Mouse (Mus musculus): ENCODE data around the gene Kcnd1.
A peak's percentile ranks its signal among the peaks of the same experiment; 100 is the strongest.
"Not testable (repeated sequence)": the region's sequence is repeated elsewhere in the genome, so short reads cannot be mapped to it uniquely, and the experiment has no call there.

Gene Kcnd1

DNA sequence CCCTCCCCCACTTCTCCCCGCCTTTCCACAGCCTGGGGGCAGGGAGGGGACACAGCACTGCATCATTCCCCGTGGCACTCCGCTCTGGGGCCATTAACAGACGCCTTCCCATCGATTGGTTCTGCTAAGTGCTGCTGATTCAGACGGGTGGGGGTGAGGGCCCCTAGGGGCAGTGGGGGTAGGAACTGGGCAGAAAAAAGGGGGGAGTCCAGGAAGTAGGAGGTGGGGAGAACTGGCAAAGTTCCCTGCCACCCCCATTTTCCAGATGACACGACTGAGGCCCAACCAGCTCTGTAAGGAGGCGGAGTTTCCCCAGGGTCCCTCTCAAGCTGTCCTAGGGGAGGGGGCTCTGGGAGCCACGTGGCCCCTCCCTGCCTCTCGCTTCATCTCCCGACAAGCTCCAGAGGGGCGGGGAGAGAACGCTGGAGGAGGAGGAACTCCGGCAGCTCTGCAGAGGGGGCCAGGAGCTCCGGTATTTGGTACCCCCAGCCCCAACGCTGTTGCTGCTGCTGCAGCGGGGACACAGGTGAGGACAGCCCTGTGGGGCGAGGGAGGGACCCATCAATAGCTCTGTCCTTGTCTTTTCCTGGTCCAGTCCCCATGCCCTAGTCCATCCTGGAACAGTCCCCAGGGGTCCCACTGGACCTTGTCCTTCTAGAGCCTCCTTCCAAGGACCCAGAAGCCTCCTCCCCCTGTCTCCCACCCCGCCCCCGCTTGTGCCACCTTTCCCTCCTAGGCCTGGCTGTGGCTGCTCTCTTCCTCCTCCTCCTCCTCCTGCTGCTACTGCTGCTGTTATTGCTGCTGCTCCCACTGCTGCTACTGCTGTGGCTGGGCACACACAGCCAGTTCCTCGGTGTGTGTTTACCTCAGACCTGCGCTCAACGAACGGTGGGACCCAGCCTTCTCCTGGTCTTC, at the start of gene Kcnd1:
Gene Kcnd1 (plus strand): TSS at position 425 of the 915 bp plus-strand sequence.
- DNase-seq = no peak

DNA sequence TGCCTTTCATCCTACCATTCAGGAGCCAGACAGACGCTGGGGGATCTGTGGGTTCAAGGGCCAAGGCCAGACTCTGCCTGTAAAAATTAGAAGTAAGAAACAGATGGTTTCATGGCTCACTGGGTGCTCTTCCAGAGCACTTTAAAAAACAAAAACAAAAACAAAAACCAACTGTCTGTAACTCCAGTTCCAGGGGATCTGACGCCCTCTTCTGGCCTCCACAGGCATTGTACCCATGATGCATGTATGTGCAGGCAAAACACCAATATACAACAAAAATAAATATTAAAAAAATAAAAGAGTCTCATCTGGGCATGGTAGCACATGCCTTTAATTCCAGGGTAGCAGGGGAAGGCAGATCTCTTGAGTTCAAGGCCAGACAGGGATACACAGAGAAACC, 49.3 kb upstream of the Kcnd1 start:
- DNase-seq = no peak

DNA sequence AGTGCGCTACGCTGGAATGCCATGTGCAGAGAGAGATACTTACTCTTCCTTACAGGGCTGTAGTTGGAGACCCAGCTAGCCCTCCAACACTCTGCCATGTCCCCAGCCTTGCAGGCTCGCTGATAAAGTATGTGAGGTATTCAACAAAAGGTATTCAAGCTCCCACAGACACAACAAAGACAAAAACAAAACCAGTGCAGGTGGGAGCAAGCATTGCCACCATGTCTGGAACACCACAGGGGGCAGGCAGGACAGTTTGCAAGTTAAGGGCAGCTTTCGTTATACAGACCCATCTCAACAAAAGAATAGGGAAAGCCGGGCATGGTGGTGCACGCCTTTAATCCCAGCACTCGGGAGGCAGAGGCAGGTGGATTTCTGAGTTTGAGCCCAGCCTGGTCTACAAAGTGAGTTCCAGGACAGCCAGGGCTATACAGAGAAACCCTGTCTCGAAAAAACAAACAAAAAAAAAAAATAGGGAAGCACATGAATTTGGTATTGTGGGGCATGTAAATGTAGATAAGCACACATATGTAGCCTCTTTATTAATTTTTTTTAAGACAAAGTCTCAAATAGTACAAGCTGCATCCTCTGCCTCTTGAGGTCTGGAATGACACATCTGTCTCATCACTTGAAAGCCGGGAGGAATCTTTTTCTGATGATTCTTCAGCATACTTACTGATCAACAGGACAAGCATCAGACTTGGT, 46.4 kb upstream of the Kcnd1 start:
- no peak for DNase-seq

DNA sequence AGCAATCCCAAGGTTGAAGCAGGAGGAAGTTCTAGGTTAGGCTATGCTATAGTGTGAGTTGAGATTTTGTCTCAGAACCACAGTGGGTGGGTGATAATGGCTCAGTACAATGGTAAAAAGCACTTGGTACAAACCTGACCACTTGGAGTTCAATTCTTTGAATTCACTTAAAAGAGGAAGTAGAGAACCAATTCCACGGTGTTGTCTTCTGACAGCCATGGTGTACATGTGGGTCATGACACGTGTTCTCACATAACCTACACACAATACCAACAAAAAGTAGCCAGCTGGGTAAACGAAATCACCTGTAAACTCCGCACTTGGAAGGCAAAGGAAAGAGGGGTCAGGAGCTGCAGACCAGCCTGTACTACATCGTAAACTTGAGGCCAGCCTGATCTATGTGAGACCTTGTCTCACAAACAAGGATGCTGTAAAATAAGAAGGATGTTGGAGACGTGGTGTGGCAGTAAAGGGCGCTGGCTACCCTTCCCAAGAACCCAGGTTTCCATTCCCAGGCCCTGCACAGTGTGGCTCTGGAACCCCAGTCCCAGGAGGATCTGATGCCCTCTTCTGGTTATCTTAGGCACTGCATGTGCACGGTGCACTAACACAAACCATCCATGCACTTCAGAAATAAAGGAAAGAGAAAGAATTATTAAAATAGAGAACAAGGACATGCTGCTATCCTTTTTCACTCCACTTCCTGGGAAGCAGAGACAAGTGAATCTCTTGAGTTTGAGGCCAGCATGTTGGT, 45.6 kb upstream of the Kcnd1 start:
- peak; percentile 24 for DNase-seq

DNA sequence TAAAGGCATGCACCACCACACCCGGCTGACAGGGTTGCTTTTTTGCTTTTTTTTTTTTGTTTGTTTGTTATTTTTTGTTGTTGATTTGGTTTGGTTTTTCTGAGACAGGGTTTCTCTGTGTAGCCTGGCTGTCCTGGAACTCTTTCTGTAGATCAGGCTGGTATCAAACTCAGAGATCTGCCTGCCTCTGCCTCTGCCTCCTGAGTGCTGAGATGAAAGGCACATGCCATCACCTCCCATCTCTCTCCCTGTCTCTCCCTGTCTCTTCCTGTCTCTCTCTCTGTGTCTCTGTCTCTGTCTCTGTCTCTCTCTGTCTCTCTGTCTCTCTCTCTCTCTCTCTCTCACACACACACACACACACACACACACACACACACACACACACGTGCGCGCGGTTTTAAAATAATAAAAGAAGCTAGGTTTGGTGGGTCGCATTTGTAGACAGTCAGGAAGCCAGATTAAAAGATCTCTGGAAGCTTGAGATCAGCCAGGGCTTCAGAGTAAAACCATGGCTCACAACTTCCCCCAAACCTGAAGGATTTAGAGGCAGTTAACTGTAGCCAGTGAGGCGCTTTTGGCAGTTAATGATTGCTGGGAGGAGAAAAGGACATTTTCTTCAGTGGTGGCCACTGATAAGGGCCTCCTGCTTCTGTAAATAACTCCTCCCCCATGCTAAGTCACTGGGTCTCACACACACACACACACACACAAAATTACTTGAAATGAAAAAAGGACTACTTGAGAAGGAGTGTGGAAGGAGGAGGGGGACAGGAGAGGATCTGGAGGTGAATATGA, 43.4 kb upstream of the Kcnd1 start:
- DNase-seq = no peak

DNA sequence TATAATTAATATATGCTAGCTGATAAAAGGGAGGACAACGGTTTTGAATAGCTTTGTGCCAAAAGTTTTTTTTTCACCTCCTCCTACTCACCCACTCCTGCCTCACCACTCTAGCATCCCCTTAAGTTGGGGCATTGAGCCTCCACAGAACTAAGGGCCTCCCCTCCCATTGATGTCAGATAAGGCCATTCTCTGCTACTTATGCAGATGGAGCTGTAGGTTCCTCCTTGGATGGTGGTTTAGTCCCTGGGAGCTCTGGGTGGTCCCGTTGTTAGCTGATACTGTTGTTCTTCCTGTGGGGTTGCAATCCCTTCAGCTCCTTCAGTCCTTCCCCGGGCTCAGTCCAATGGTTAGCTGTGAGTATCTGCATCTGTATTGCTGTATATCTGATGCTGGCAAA, 42.8 kb upstream of the Kcnd1 start:
- no peak for DNase-seq

DNA sequence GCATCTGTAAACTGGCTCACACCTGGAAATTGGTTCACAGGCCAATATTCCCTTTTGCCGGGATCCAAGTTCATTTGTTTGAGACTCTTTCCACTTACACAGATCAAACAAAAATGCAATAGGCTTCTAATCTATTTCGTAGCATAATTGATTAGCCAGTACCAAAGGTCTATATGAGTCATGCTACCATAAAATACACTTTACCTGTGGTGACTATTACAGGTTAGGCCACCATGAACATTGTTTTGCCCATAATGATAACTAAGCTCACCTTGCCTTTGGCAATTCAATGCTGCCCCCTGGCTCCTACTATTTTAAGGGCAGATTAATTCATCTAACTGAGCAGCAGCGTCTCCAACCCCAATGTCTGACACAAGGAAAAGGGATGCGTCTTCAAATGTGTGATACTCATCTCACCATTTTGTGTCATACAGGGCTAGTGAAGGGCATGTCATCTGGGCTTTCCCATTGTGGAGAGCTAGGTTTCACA, 39.4 kb upstream of the Kcnd1 start:
- no peak for DNase-seq

DNA sequence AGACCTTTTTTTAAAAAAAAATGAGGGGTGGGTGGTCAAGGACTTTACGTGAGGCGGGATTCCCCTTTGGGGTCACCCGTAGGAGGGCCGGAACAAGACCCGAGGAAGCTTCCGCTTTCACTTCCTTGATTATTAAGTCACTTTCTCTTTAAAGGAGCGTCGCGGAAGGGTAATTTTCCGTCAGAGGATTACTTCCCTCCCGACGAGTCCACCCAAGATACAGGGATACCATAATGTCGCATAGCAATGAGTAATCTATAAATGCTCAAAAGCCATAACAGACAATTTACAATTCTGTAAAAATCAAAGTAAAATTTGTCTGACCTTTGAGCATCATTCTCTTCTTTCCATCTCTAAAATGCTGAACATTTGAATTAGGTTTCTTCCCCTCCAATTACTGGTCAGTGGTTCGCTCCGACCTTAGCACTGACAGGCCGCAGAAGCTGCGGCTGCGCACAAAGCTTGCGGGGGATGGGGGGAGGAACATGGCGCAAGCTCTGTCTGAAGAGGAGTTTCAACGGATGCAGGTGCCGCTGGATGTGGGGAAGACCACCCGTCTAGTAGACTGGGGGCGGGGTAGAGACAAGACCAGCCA, 32.5 kb upstream of the Kcnd1 start, which contains the start of gene Gripap1:
Gene Gripap1 (plus strand): TSS at position 224 of the 595 bp plus-strand sequence.
- peak; percentile 71 for DNase-seq

DNA sequence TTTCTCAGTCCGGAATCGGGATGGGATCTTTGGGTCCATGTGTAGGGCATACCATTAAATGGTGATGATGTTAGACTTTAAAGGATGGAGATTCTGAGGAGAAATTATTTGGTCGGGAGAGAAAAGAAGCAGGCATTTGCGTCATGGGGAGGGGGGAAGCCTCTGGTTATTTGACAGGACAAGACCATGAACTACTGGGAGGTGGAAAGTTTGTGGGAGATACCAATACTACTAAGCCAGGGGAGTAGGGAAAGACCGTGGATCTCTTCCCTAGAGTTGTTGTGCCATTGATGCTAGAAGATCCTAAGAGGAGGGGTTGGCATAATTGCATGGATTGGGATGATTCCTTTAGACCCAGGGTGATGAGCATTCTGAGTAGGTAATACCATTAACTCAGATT, 31.8 kb upstream of the Kcnd1 start:
- DNase-seq = no peak

DNA sequence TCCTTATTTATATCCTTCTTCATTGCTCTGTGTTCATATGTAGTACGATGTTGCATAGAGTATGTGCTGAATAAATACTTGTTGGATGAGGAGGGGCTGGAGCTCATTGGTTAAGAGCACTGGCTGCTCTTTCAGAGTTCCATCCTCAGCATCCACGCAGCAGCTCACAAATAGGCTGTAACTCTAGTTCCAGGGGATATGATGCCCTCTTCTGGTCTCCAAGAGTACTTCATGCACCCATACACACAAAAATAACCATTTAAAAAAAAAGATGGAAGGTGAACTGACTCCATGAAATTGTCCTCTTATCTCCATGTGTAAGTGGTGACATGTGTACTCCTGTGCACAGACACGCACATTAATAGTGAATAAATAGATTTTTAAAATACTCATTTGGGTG, 28.7 kb upstream of the Kcnd1 start:
- no peak for DNase-seq

DNA sequence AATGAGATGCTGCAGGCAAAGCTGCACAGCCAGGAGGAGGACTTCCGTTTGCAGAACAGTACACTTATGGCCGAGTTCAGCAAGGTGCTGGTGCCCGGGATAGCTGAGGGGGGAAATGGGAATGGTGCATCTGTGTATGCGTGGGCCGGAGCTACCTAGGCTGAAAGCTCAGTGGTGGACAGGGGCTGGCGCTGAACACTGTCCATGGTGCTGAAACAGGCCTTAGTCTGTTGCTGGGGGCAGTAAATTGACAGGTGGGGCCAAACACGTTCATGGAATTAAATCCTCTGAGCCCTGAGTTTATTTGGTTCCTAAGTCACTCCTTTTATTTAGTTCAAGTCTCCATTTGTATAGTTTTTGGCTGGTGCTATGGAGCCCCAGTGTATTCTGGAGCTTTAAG, 27.1 kb upstream of the Kcnd1 start:
- DNase-seq = no peak

DNA sequence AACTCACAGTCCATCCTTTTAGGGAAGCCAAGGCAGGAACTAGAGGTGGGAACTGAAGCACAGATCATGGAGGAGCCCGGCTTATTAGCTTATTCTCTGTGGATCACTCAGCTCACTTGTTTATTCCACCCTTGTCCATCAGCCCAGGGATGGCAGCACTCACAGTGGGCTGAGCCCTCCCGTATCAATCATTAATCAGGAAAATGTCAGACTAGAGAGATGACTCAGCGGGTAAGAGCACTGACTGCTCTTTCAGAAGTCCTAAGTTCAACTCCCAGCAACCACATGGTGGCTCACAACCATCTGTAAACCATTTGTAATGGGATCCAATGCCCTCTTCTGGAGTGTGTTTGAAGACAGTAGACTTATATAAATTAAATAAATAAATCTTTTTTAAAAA, 24.8 kb upstream of the Kcnd1 start:
- DNase-seq = peak; percentile 63

DNA sequence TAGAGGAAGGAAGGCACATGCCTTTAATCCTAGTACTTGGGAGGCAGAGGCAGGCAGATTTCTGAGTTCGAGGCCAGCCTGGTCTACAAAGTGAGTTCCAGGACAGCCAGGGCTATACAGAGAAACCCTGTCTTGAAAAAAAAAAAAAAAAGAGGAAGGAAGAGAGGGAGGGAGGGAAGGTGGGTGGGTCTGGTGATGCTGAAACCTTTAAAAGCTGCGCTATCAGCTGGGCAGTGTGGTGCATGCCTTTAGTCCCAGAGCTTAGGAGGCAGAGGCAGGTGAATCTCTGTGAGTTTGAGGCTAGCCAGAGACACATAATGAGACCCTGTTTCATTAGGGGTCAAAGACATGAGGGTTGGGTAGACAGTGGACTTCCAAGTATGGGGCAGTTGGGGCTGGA, 19.9 kb upstream of the Kcnd1 start:
- DNase-seq = not testable (repeated sequence)

DNA sequence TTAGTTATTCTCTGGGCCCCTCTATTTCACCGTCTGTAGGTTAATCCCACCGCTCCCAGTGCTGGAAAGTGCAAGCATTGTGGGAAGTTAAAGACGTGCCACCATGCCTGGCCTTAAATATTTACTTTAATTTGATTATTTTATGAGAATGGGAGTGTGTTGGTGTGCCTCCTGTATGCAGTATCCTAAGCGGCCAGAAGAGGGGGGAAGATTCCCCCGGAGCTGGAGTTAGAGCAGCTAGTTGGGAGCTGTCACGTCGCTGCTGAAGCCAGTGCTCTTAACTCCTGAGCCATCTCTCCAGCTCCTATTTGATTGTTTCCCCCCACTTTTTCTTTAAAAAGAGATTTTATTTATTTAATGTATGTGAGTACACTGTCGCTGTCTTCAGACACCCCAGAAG, 7.1 kb upstream of the Kcnd1 start:
- not testable (repeated sequence) for DNase-seq

DNA sequence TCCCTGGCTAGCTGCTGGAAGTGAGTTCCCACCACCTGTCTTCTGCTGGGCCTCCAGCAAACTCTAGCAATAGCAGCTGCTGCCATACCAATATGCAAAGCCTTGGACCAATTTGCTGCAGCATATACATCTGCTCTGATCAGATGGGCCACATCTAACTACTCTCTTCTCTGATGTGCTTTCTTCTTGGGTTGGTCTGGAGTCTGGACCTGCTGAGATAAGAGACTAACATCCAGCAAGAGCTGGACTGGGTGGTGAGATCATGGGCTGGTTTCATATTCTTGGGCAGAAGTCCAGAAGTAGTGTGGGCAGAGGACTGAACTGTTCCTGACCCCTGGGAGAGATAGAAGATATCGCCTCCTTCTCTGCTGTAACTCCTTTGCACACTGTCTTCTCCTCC, 15.1 kb downstream of the Kcnd1 start:
- no peak for DNase-seq

DNA sequence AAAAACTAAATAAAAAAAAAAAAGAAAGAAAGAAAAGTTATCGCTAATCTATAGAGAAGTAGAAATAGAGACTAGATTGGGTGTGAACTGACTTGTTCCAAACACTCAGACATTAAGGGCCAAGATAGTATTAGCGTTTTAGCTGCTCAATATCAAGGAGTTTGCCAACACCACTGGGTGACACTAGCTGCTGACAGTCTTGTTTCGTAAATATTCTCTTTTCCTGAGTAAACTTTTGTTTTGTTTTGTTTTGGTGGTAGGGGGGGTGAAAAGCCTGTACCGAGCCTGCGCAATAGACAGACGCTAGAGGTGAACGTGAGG, 18.7 kb downstream of the Kcnd1 start:
- no peak for DNase-seq

DNA sequence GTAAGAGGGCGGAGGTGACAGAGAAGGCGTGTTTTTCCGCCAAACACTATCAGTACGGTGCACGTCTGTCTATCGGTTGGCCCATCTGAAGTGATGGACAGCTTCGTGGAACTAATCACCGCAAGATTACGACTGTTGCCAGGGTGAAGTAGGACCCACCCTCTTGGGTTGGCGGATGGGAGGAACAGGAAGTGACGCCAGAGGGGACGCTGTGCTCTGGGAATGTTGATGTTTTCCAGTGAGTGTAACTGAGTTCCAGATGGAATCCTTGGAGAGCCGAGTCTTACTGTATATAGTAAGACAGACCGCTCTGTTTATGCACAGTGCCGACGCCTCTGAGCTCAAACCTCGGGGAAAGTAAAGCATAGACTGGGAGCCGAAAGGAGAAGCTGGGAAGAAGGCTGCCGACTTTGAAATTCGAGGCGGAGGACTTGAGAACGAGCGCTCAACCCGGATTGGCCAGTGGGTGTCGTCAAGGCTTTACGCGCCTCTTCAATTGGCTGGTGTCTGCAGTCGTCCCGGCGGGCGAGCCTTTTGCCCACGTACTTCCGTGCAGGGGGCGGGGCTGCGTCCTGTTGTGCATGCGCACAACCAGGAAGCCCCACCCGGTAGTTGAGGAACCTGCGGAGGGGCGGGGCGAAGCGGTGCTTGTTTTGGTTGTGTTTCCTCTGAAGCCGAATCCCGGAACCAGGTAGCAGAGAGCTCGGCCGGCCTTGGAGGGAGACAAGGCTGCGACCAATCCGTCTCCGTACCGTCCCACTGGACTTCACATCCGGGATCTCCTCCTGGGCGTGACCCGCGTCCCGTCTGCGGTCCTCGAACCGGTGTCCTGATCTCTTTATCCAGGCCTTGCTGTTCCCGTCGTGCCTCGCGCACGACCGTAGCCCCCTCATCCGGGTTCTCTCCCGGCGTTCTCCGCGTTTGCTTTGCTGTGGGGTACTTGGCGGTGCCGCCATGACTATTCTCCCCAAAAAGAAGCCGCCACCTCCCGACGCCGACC, 19.4 kb downstream of the Kcnd1 start, which contains the start of gene Otud5:
Gene Otud5 (plus strand): TSS at position 202 of the 1,000 bp plus-strand sequence.
- DNase-seq = peak; percentile 96

DNA sequence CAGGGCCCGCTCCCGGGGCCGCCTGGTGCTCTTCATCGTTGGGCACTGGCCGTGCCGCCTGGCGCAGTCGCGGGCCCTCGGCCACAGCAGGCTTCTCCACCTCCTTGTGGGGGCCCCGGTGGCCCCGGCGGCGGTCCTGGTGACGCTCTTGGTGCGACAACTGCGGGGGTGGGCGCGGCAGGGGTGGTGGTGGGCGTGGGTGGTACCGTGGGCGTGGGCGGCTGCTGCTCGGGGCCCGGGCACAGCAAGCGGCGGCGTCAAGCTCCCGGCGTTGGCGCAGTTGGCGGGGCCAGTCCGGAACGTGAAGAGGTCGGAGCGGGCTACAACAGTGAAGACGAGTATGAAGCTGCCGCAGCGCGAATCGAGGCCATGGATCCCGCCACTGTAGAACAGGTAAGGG, 20.2 kb downstream of the Kcnd1 start:
- no peak for DNase-seq

DNA sequence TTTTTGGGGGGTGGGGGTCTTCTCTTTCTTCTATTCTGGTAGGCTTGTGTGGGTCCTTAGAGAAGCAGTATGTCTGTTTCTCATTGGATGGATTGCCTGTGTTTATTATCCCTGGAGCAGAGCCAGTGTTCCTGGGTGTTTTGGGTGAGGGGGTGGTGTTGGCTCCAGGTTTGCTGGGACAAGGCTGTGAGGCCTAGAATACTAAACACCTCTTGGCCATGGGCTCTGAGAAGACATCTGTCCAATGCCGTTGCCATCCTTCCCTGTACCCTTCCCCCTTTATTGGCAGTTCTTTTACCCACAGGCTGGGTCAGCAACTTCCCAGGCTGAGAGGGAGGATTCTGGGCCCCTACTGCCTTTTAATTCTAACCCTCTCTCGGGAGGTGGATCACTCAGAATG, 25.8 kb downstream of the Kcnd1 start:
- no peak for DNase-seq

DNA sequence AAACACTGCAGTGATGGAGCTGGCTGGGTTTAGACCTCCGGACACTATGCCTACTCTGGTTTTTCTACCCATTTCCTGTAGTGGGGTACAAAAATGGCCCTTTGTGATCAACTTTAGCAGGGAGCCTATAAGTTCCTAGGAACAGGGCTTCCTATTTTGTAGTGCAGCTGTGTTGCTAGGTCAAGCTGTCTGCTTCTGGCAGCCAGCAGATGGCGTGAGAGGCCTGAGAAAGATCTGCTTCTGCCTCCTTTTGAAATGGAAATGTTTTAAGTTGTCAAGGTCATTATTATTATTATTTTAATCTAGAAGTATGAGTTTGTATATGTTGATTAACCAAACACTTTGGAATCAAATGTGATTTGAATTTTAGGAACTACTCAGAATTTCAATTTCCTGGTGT, 32.5 kb downstream of the Kcnd1 start:
- DNase-seq = no peak
